Mouse (Mus musculus): ENCODE results near the gene Dip2c. TPM values are rescaled to one million over a fixed set of nuclear protein-coding genes. Genes with fewer than 3 reads are reported as not detected.

Gene Dip2c
- polyA plus RNA-seq, 1 experiment from 2014 or later = 8.6 TPM

DNA sequence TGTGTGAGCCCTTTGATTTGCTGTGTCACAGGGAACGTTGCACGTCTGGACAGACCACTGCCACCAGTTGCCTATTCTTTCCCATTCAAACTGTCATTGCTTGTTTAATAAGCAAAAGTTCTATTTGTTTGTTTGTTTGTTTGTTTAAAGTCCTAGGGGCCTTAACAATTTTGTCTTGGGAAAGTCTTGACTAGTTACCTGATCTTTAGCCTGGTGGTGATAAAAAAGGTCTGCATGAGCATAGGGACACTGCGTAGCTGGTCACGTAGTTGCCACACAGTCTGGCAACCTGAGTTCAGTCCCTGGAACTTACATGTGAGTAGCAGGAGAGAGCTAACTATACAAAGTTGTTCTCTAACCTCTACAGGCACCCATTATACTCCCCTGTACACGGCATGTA, 392.9 kb downstream of the Dip2c start:
- H3K9me3 ChIP-seq (ENCODE audit: low read depth, low read length) = no peaks in the 10 kb centered on the region
- WGBS = 89% methylated on average over 5 of the region's 5 CpGs
- H3K4me2 ChIP-seq = no peak overlapping the region
- H3K36me3 ChIP-seq (ENCODE audit: insufficient read depth) = peaks cover 8% of the 10 kb centered on the region; the same call in 1 of the 2 replicates
- no peak overlapping the region for H3K4me3 ChIP-seq (ENCODE audit: low read depth, low read length)
- no peak for TF ChIP-seq CTCF (IDR thresholded peaks at IDR 0.05; ENCODE audit: low read depth)
- ATAC-seq (ENCODE audit: insufficient read depth) = no peak
- H3K9ac ChIP-seq = no peak overlapping the region
- H3K4me1 ChIP-seq (ENCODE audit: insufficient read depth) = no peaks in the 10 kb centered on the region
- H3K27me3 ChIP-seq (ENCODE audit: insufficient read depth, low read length) = no peaks in the 10 kb centered on the region
- H3K27ac ChIP-seq (ENCODE audit: low read depth) = no peak overlapping the region
- no peak for DNase-seq

DNA sequence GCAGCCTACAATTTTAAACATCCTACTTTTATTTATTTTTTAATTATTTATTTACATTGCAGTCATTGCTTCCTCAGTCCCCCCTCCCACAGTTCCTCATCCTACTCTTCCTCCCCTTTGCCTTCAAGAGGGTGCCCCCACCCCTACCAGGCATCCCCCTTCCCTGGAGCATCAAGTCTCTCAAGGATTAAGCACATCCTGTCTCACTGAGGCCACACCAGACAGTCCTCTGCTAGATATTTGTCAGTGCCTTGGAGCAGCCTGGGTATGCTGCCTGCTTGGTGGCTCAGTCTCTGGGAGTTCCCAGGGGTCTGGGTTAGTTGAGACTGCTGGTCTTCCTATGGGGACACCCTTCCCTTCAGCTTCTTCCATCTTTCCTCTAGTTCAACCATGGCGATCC, 397.8 kb downstream of the Dip2c start:
- H3K4me2 ChIP-seq = no peak overlapping the region
- no peak for DNase-seq
- H3K4me1 ChIP-seq (ENCODE audit: insufficient read depth) = no peaks in the 10 kb centered on the region
- no peak for ATAC-seq (ENCODE audit: insufficient read depth)
- no peak overlapping the region for H3K9ac ChIP-seq
- no peak for TF ChIP-seq CTCF (IDR thresholded peaks at IDR 0.05; ENCODE audit: low read depth)
- no peak overlapping the region for H3K4me3 ChIP-seq (ENCODE audit: low read depth, low read length)
- WGBS = 95% methylated on average over 1 of the region's 1 CpGs
- no peaks in the 10 kb centered on the region for H3K27me3 ChIP-seq (ENCODE audit: insufficient read depth, low read length)
- H3K36me3 ChIP-seq (ENCODE audit: insufficient read depth) = no peaks in the 10 kb centered on the region
- H3K9me3 ChIP-seq (ENCODE audit: low read depth, low read length) = no peaks in the 10 kb centered on the region; the same call in 1 of the 2 replicates
- H3K27ac ChIP-seq (ENCODE audit: low read depth) = no peak overlapping the region

DNA sequence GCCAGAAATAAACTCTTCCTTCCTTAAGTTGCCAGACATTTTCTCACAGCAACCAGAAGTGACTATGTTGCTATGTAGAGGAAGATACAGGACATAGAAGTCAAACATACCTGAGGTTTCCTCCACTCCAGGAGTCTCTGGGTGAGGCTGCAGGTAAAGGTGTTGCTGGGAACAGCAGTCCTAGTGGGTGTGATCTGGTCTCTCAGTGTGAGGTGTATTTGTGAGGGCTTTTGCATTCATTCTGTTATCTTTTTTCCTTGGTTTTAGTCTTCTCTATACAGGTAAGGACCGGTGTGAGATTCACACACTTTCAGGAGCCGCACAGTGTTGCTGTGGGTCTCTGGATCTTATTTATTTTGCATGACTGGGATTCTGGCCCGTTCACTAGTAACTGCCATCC, 405.2 kb downstream of the Dip2c start:
- WGBS = 94% methylated on average over 3 of the region's 3 CpGs
- no peak overlapping the region for H3K9ac ChIP-seq
- no peaks in the 10 kb centered on the region for H3K27me3 ChIP-seq (ENCODE audit: insufficient read depth, low read length)
- DNase-seq = no peak
- TF ChIP-seq CTCF (IDR thresholded peaks at IDR 0.05; ENCODE audit: low read depth) = no peak
- no peaks in the 10 kb centered on the region for H3K4me1 ChIP-seq (ENCODE audit: insufficient read depth)
- H3K36me3 ChIP-seq (ENCODE audit: insufficient read depth) = peaks cover 50% of the 10 kb centered on the region
- no peaks in the 10 kb centered on the region for H3K9me3 ChIP-seq (ENCODE audit: low read depth, low read length)
- no peak overlapping the region for H3K4me3 ChIP-seq (ENCODE audit: low read depth, low read length)
- H3K27ac ChIP-seq (ENCODE audit: low read depth) = no peak overlapping the region
- H3K4me2 ChIP-seq = no peak overlapping the region
- no peak for ATAC-seq (ENCODE audit: insufficient read depth)

DNA sequence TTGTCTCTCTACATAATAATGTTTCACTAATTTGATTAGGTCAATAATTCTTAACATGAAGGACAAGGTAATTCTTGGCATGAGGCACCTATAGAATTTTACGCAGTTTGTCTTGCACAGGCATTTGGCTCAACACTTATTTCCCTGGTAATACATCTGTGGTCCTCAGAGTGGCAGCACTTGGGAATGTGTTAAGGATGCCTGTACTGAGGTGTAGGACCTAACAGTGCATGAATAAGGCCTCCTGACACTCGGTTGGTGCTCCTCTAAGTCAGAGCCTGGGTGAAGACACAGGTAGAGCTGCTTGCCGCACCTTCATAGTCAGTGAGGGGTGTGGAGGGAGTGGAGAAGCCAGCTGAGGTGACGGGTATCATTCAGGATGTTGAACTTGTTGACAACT, 407.0 kb downstream of the Dip2c start:
- peaks cover 68% of the 10 kb centered on the region for H3K36me3 ChIP-seq (ENCODE audit: insufficient read depth)
- no peak for DNase-seq
- TF ChIP-seq CTCF (IDR thresholded peaks at IDR 0.05; ENCODE audit: low read depth) = no peak
- no peak overlapping the region for H3K27ac ChIP-seq (ENCODE audit: low read depth)
- H3K4me2 ChIP-seq = no peak overlapping the region
- no peak overlapping the region for H3K4me3 ChIP-seq (ENCODE audit: low read depth, low read length)
- no peaks in the 10 kb centered on the region for H3K4me1 ChIP-seq (ENCODE audit: insufficient read depth)
- no peak overlapping the region for H3K9ac ChIP-seq
- ATAC-seq (ENCODE audit: insufficient read depth) = no peak
- no peaks in the 10 kb centered on the region for H3K9me3 ChIP-seq (ENCODE audit: low read depth, low read length)
- 87% methylated on average over 4 of the region's 4 CpGs for WGBS
- no peaks in the 10 kb centered on the region for H3K27me3 ChIP-seq (ENCODE audit: insufficient read depth, low read length)

DNA sequence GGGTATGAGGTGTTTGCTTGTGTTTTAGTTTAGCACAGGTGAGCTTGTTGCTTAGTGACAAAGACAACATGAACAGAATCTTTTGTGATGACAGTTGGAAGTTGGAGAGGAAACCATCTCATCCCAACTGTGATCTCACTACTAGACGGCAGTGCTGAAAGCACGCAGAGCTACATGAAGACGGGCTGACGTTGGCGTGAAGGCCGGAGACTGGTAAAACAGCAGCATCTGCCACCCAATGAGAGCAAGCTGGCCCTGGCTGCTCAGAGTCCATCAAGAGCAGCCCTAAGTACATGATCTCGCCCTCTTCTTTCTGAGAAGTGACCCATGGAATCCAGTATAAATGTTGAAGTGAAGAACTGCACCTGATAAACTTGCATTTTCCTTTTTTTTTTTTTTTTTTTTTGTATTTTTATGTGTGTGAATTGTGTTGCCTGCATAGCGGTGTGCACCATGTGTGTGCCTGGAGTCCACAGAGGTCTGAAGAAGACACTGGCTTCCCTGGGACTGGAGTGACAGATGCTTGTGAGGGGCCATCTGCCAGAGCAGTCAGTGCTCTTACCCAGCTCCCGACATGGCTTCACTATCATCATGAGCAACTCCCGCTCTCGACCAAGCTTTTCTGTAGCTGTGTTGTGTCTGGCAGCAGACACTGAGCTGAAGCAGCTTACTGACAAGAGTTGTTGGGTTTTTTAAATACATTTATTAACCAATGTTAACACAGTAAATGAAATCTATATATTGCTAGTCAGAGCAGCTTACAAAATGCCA, 408.0 kb downstream of the Dip2c start:
- no peak overlapping the region for H3K4me2 ChIP-seq
- no peaks in the 10 kb centered on the region for H3K9me3 ChIP-seq (ENCODE audit: low read depth, low read length)
- 92% methylated on average over 11 of the region's 11 CpGs for WGBS
- H3K4me3 ChIP-seq (ENCODE audit: low read depth, low read length) = no peak overlapping the region
- no peak for TF ChIP-seq CTCF (IDR thresholded peaks at IDR 0.05; ENCODE audit: low read depth)
- H3K9ac ChIP-seq = no peak overlapping the region
- DNase-seq (no peak), ATAC-seq (ENCODE audit: insufficient read depth) (no peak)
- H3K36me3 ChIP-seq (ENCODE audit: insufficient read depth) = peaks cover 78% of the 10 kb centered on the region
- no peak overlapping the region for H3K27ac ChIP-seq (ENCODE audit: low read depth)
- no peaks in the 10 kb centered on the region for H3K27me3 ChIP-seq (ENCODE audit: insufficient read depth, low read length)
- no peaks in the 10 kb centered on the region for H3K4me1 ChIP-seq (ENCODE audit: insufficient read depth)

DNA sequence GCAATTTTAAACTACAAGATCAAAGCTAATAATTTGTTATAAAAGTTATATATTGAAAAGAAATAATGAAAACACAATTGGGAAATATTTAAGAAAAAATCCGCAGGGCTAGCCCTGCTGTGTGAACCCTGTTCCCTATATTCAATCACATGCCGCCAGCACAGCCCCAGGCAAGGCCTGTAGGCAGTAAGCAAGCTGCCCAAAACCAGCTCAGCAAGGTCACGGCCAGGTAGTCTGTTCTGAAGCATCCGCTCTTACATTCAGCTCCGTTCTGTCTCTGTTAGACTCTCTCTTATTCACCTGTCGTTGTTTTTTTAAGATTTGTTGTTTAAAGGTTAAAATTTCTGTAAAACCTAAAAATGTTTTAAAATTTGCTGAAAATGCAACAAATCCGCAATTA, 409.9 kb downstream of the Dip2c start:
- WGBS = 93% methylated on average over 7 of the region's 7 CpGs
- Histone ChIP-seq H3K36me3 (ENCODE audit: insufficient read depth) (peaks cover 93% of the 10 kb centered on the region), H3K4me1 (ENCODE audit: insufficient read depth) (no peaks in the 10 kb centered on the region), H3K9me3 (ENCODE audit: low read depth, low read length) (no peaks in the 10 kb centered on the region), H3K9ac (no peak overlapping the region), H3K4me3 (ENCODE audit: low read depth, low read length) (no peak overlapping the region), H3K27ac (ENCODE audit: low read depth) (no peak overlapping the region), H3K27me3 (ENCODE audit: insufficient read depth, low read length) (no peaks in the 10 kb centered on the region), H3K4me2 (no peak overlapping the region)
- no peak for TF ChIP-seq CTCF (IDR thresholded peaks at IDR 0.05; ENCODE audit: low read depth)
- ATAC-seq (ENCODE audit: insufficient read depth) (no peak), DNase-seq (no peak)

DNA sequence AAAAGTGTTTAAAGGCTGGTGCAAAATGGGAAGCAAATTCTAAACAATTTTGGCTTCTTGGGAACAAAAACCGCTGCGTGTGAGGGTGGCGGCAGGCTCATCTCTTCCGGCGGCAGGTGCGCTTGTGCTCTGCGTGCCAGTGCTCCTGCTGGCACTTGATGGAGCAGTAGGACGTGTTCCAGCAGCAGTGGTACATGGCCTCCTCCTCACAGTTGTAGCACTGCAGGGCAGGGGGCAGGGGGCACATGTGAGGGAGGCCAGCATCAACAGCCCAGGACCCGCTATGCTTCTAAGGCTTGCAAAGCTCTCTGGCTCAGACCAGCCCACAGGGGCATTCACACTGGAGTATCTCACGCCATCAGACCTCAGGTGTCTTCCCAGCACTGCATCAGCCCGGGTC, 410.4 kb downstream of the Dip2c start:
- H3K4me1 ChIP-seq (ENCODE audit: insufficient read depth) = no peaks in the 10 kb centered on the region
- 91% methylated on average over 11 of the region's 11 CpGs for WGBS
- no peak overlapping the region for H3K4me3 ChIP-seq (ENCODE audit: low read depth, low read length)
- ATAC-seq (ENCODE audit: insufficient read depth) (no peak; the same call in 1 of the 2 replicates), DNase-seq (no peak)
- no peak overlapping the region for H3K27ac ChIP-seq (ENCODE audit: low read depth)
- no peak overlapping the region for H3K4me2 ChIP-seq
- TF ChIP-seq CTCF (IDR thresholded peaks at IDR 0.05; ENCODE audit: low read depth) = no peak
- peaks cover 93% of the 10 kb centered on the region for H3K36me3 ChIP-seq (ENCODE audit: insufficient read depth)
- H3K9ac ChIP-seq = no peak overlapping the region
- H3K9me3 ChIP-seq (ENCODE audit: low read depth, low read length) = no peaks in the 10 kb centered on the region
- H3K27me3 ChIP-seq (ENCODE audit: insufficient read depth, low read length) = no peaks in the 10 kb centered on the region

Data from lung, embryonic 14.5 days (tissue).